Mouse (Mus musculus): Measurements from ENCODE around the gene 2510009E07Rik. TPM values are rescaled to one million over a fixed set of nuclear protein-coding genes. Genes with fewer than 3 reads are reported as not detected.

The 2510009E07Rik gene
- total and polyA plus RNA-seq, 3 experiments = not detected

- TF ChIP-seq IRF4 (IDR thresholded peaks at IDR 0.05; ENCODE audit: low read depth, low read length) (peak; percentile 97), NELFE (IDR thresholded peaks at IDR 0.05; ENCODE audit: low read depth, low read length) (no peak), MEF2A (IDR thresholded peaks at IDR 0.05; ENCODE audit: borderline replicate concordance, low read depth, low read length) (peak; percentile 87), MXI1 (IDR thresholded peaks at IDR 0.05; ENCODE audit: low read depth, low read length) (peak; percentile 48; the same call in 1 of the 2 replicates), HCFC1 (IDR thresholded peaks at IDR 0.05; ENCODE audit: low read depth, low read length) (no peak), RAD21 (IDR thresholded peaks at IDR 0.05; ENCODE audit: low read depth, low read length) (no peak; the same call in 1 of the 2 replicates), MAZ (IDR thresholded peaks at IDR 0.05; ENCODE audit: low read depth, low read length) (0 out of 2 replicates have a peak, but pooled peaks have one; percentile 63), BHLHE40 (IDR thresholded peaks at IDR 0.05; ENCODE audit: low read depth, low read length) (peak; percentile 95), USF2 (conservative IDR thresholded peaks at IDR 0.05; ENCODE audit: low read depth, low read length) (no peak), USF1 (IDR thresholded peaks at IDR 0.05; ENCODE audit: low read depth, low read length) (no peak), TCF12 (IDR thresholded peaks at IDR 0.05; ENCODE audit: low read depth, low read length) (peak; percentile 61), SMC3 (IDR thresholded peaks at IDR 0.05; ENCODE audit: low read depth, low read length) (peak; percentile 13; the same call in 1 of the 2 replicates), TBP (conservative IDR thresholded peaks at IDR 0.05; ENCODE audit: low read depth, low read length) (no peak), JUND (conservative IDR thresholded peaks at IDR 0.05; ENCODE audit: low read depth, low read length) (peak; percentile 96), ZNF384 (IDR thresholded peaks at IDR 0.05; ENCODE audit: low read depth, low read length) (peak; percentile 91), POLR2AphosphoS2 (IDR thresholded peaks at IDR 0.05; ENCODE audit: low read depth, low read length) (no peak), MAFK (IDR thresholded peaks at IDR 0.05; ENCODE audit: insufficient replicate concordance, low read length) (peak; percentile 61; the same call in 1 of the 2 replicates), ZKSCAN1 (IDR thresholded peaks at IDR 0.05; ENCODE audit: borderline replicate concordance, low read depth, low read length) (no peak), ETS1 (conservative IDR thresholded peaks at IDR 0.05; ENCODE audit: low read depth, low read length) (peak; percentile 82), SIN3A (IDR thresholded peaks at IDR 0.05; ENCODE audit: low read length) (peak; percentile 40; the same call in 1 of the 2 replicates), KAT2A (IDR thresholded peaks at IDR 0.05; ENCODE audit: insufficient replicate concordance, low read length) (no peak), EP300 (IDR thresholded peaks at IDR 0.05; ENCODE audit: low read length) (peak; percentile 98), ZC3H11A (IDR thresholded peaks at IDR 0.05; ENCODE audit: low read depth, low read length) (no peak), GABPA (IDR thresholded peaks at IDR 0.05; ENCODE audit: insufficient replicate concordance, low read depth, low read length) (no peak), CHD2 (IDR thresholded peaks at IDR 0.05; ENCODE audit: low read length) (peak; percentile 61; the same call in 1 of the 2 replicates), MAX (IDR thresholded peaks at IDR 0.05; ENCODE audit: low read length) (peak; percentile 77; the same call in 1 of the 2 replicates), ZMIZ1 (IDR thresholded peaks at IDR 0.05; ENCODE audit: low read depth, low read length) (no peak), ELF1 (IDR thresholded peaks at IDR 0.05; ENCODE audit: low read depth, low read length) (no peak), CTCF (conservative IDR thresholded peaks at IDR 0.05 in 1 of 2, IDR thresholded peaks at IDR 0.05 in 1 of 2; ENCODE audit: low read depth in 2 of 2, low read length in 2 of 2) (no peak), CHD1 (IDR thresholded peaks at IDR 0.05; ENCODE audit: low read depth, low read length) (no peak), MYC (IDR thresholded peaks at IDR 0.05; ENCODE audit: low read depth, low read length) (peak; percentile 94), NRF1 (IDR thresholded peaks at IDR 0.05; ENCODE audit: low read depth, low read length) (no peak), UBTF (IDR thresholded peaks at IDR 0.05; ENCODE audit: low read depth, low read length) (no peak), POLR2A (IDR thresholded peaks at IDR 0.05; ENCODE audit: low read depth, low read length) (no peak), PAX5 (IDR thresholded peaks at IDR 0.05; ENCODE audit: low read length) (no peak), JUN (IDR thresholded peaks at IDR 0.05; ENCODE audit: insufficient read depth, low read depth, low read length) (peak; percentile 85), RCOR1 (conservative IDR thresholded peaks at IDR 0.05; ENCODE audit: low read depth, low read length) (0 out of 2 replicates have a peak, but pooled peaks have one; percentile 63)
- in situ Hi-C loops (cut with MboI; ENCODE audit: low pct_ligation_motif_present, low pct_unique_long_range_greater_than_20kb, low sequenced_read_pairs) = no loop called here
These were observed 84.0 kb downstream of the 2510009E07Rik start for GRCm38 (mm10) chr16:21610473-21610872.

More at GRCm38 (mm10) chr16:21610473-21610872, 84.0 kb downstream of the 2510009E07Rik start:
- Histone ChIP-seq H3K9me3 (replicated peaks; ENCODE audit: low read length) (peaks cover 4% of the 10 kb centered on the region), H3K36me3 (replicated peaks in 1 of 2; ENCODE audit: control insufficient read depth in 1 of 2, insufficient read depth in 1 of 2, low read length in 1 of 2) (peaks cover 0 to 22% of the 10 kb centered on the region in 2 experiments), H3K79me2 (replicated peaks; ENCODE audit: control insufficient read depth, extremely low read depth, insufficient read depth, poor library complexity, severe bottlenecking) (no peaks in the 10 kb centered on the region), H3K9ac (ENCODE audit: insufficient read depth, low read depth) (no peak overlapping the region), H3K4me2 (ENCODE audit: insufficient read depth, low read depth, poor library complexity, severe bottlenecking) (no peak overlapping the region; the same call in 1 of the 2 replicates), H3K27me3 (replicated peaks) (no peaks in the 10 kb centered on the region), H3K27ac (ENCODE audit: insufficient read depth, low read depth) (no peak overlapping the region), H3K4me3 (replicated peaks in 1 of 3; ENCODE audit: low read depth in 2 of 3, low read length in 2 of 3, poor library complexity in 1 of 3) (no peak overlapping the region), H3K4me1 (ENCODE audit: control insufficient read depth in 1 of 2, insufficient read depth in 2 of 2) (peaks cover 8 to 36% of the 10 kb centered on the region in 2 experiments)
- peak; percentile 69 for DNase-seq (ENCODE audit: extremely low read depth)
- dilution Hi-C loops (cut with MboI; ENCODE audit: extremely low pct_ligation_motif_present, extremely low pct_unique_long_range_greater_than_20kb, low sequenced_read_pairs) = no loop called here
